Mouse (Mus musculus) limb, embryonic 13.5 days (tissue): ENCODE results near the gene Ftsj3. TPM values are rescaled to one million over a fixed set of nuclear protein-coding genes. Genes with fewer than 3 reads are reported as not detected.
"Not testable (repeated sequence)": the region's sequence is repeated elsewhere in the genome, so short reads cannot be mapped to it uniquely, and the experiment has no call there.

ENCODE experiments used
- ATAC-seq: fragments of 200-750 bp; cut with Nextera tagmentation; 2 replicates; pipeline ENCODE4 v1.8.0; 2017; ENCODE audit warnings: low read depth, moderate number of reproducible peaks, moderate TSS enrichment; ENCODE audit not compliant: low FRiP score
- H3K27ac ChIP-seq: fragments of 300-500 bp; sonication (generic); 2 replicates; pipeline ENCODE4 v1.5.1; 2015; ENCODE audit warnings: inconsistent platforms, mild to moderate bottlenecking, moderate library complexity
- H3K27me3 ChIP-seq: fragments of 300-500 bp; sonication (generic); 2 replicates; pipeline ENCODE4 v1.6.1; 2015; ENCODE audit warnings: mild to moderate bottlenecking, inconsistent platforms
- H3K36me3 ChIP-seq: fragments of 300-500 bp; sonication (generic); 2 replicates; pipeline ENCODE4 v1.6.1; 2015; ENCODE audit warnings: inconsistent platforms, mild to moderate bottlenecking, moderate library complexity
- H3K4me1 ChIP-seq: fragments of 300-500 bp; sonication (generic); 2 replicates; pipeline ENCODE4 v1.6.1; 2015; ENCODE audit warnings: inconsistent platforms
- H3K4me2 ChIP-seq: fragments of 300-500 bp; sonication (generic); replicated peaks from 2 replicates; pipeline ENCODE4 v1.6.1; 2015; ENCODE audit warnings: inconsistent platforms, mild to moderate bottlenecking, moderate library complexity
- H3K4me3 ChIP-seq: fragments of 300-500 bp; sonication (generic); 2 replicates; pipeline ENCODE4 v1.5.1; 2015; ENCODE audit warnings: moderate library complexity, mild to moderate bottlenecking, inconsistent platforms
- H3K9ac ChIP-seq: fragments of 300-500 bp; sonication (generic); 2 replicates; pipeline ENCODE4 v1.6.1; 2015; ENCODE audit warnings: mild to moderate bottlenecking, inconsistent platforms
- H3K9me3 ChIP-seq: fragments of 300-500 bp; sonication (generic); 2 replicates; pipeline ENCODE4 v1.6.1; 2016; ENCODE audit warnings: inconsistent platforms
- WGBS: fragments of 180-500 bp; shearing (Covaris S2); methylation state at CpG from one replicate; pipeline ENCODE4 v1.1.7; 2015; 5-methylcytosine and 5-hydroxymethylcytosine counted together
- polyA plus RNA-seq: library from polyadenylated mRNA; unstranded; fragments of >200 nt; fragmentation: Nextera tagmentation; extraction: Ambion mirVana; gene quantifications from 2 replicates; pipeline ENCODE4 v1.2.1, GENCODE M21; 2015

The Ftsj3 gene
- polyA plus RNA-seq, 1 experiment from 2014 or later: 58.5 TPM

- WGBS: 87% methylated on average over 3 of the region's 3 CpGs
- no peaks in the 10 kb centered on the region for H3K27me3 ChIP-seq
- H3K4me3 ChIP-seq: no peak overlapping the region
- no peak overlapping the region for H3K9ac ChIP-seq
- no peak overlapping the region for H3K4me2 ChIP-seq
- H3K9me3 ChIP-seq: no peaks in the 10 kb centered on the region
- H3K27ac ChIP-seq: no peak overlapping the region
- no peak for ATAC-seq
- H3K36me3 ChIP-seq: peaks cover 17% of the 10 kb centered on the region
- H3K4me1 ChIP-seq: peaks cover 20% of the 10 kb centered on the region
Observed at GRCm38 (mm10) chr11:106220603-106221002, 35.3 kb downstream of the Ftsj3 start.

DNA sequence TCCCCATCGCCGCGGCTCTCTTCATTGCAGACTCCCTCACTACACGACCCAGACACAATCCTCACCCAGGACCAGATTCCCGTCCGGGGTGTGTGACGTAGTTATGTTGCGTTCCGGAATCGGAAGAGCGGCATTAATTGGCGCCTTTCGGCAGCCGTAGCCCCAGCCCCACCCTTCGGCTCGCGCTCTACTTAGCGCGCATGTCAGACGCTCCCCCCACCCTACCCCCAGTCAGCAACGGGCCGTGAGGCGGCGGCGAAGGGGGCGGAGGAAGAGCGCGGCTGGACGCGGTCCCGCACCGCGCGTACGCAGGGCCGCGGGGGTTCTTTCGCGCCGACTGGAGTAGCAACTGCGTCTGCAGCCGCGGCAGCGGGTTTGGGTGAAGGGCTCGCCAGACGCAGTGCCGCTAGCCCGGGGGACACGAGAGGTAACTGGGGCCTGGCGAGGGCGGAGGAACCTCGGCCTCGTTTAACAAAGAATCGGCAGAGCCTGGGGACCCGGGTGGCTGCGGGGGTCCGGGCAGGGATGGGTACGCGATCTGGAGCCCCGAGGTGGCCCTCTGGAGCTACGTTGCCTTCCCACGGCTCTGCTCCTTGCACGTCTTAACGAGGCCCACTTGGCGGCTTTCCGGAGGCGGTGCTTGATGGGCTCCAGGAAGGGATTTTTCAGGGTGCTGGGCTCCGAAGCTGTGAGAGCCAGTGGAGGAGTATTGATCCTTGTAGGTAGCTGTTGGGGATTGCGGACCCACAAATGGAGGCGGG is 39.0 kb downstream of the Ftsj3 start, which contains the start of gene Ddx42:
Gene Ddx42, plus strand, starts transcription at position 197 of the 761 bp plus-strand sequence.
- peaks cover 30% of the 10 kb centered on the region for H3K4me1 ChIP-seq
- H3K4me3 ChIP-seq: peak within 1 kb of the TSS; percentile 79
- no peaks in the 10 kb centered on the region for H3K27me3 ChIP-seq
- no peaks in the 10 kb centered on the region for H3K9me3 ChIP-seq
- H3K36me3 ChIP-seq: peaks cover 10% of the 10 kb centered on the region
- peak; percentile 95 for ATAC-seq
- peak within 1 kb of the TSS; percentile 92 for H3K9ac ChIP-seq
- H3K4me2 ChIP-seq: peak within 1 kb of the TSS; percentile 69
- H3K27ac ChIP-seq: peak within 1 kb of the TSS; percentile 93
- WGBS: under 1% methylated on average over 70 of the region's 70 CpGs

DNA sequence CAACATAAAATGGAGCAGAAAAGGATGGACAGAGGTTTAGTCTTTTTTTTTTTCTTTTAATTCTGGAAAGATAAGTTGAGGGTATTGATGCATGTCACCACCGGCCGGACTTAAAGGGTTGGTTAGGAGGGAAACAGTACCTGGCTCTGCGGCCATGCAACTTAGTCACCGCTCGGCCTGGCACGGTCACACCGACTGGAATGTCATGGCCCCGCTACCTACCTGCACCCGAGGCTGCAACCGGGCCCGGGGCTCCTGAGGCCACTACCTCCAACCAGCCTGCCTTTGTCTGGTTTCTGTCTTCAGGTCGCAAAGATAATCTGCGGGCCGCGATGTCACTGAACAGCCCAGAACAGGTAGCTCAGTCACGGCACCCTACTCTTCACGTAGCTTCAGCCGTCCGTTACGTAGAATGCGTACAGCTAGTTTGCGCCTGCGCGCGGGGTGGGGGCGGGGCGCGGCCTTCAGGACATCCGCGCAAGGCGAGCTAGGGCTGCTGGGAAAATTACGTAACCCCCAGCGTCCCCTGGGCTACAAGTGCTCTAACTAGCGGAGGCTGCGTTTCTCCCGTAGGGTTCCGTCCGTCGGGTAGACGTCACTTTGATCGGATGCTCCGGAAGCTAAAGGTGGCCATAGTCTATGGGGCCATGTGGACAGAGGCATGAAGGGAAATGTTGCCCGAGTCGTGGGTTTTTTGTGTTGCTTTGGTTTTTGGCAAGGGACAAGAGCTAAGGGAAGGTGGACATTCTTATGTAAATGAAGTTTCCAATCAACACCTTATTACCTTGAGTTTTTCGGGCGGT is 39.8 kb downstream of the Ftsj3 start, which contains the start of gene Ccdc47:
Gene Ccdc47, minus strand, starts transcription at position 418 of the 803 bp plus-strand sequence.
- H3K36me3 ChIP-seq: peaks cover 18% of the 10 kb centered on the region
- H3K4me1 ChIP-seq: peaks cover 30% of the 10 kb centered on the region
- H3K4me2 ChIP-seq: peak within 1 kb of the TSS; percentile 69
- under 1% methylated on average over 46 of the region's 46 CpGs for WGBS
- H3K27ac ChIP-seq: peak within 1 kb of the TSS; percentile 93
- no peaks in the 10 kb centered on the region for H3K9me3 ChIP-seq
- peak within 1 kb of the TSS; percentile 79 for H3K4me3 ChIP-seq
- no peaks in the 10 kb centered on the region for H3K27me3 ChIP-seq
- H3K9ac ChIP-seq: peak within 1 kb of the TSS; percentile 92
- peak; percentile 97 for ATAC-seq

DNA sequence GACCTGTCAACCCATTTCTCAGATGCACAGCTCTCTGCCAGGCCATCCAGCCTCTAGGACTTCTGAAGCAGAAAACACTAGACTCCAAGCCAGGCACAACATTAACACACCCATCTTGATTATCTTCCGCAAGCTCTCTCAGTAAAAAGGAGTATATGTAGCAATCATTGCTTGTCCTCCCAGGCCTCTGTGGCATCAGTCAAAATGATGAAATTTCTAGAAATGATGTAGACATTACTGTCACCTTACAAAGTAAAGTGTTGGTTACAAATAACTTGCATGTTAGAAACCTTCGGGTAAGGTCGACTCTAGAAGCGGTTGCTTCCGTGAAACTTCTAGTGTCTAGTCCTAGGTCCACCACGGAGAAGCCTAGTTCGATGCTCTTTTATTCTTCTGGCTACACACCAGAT is 40.4 kb downstream of the Ftsj3 start:
- H3K9ac ChIP-seq: peak overlapping the region; percentile 92
- WGBS: 32% methylated on average over 7 of the region's 7 CpGs

GRCm38 (mm10) chr11:106214856-106215255 is 41.0 kb downstream of the Ftsj3 start:
- Histone ChIP-seq H3K4me2 (peak overlapping the region; percentile 69), H3K27me3 (no peaks in the 10 kb centered on the region), H3K36me3 (peaks cover 30% of the 10 kb centered on the region), H3K9ac (peak overlapping the region; percentile 92), H3K4me3 (peak overlapping the region; percentile 79), H3K4me1 (peaks cover 30% of the 10 kb centered on the region), H3K9me3 (no peaks in the 10 kb centered on the region), H3K27ac (no peak overlapping the region)
- ATAC-seq: no peak
- WGBS: 97% methylated on average over 5 of the region's 5 CpGs

More for the DNA sequence above, 40.4 kb downstream of the Ftsj3 start:
- H3K9me3 ChIP-seq: no peaks in the 10 kb centered on the region
- ATAC-seq: no peak
- peaks cover 30% of the 10 kb centered on the region for H3K4me1 ChIP-seq
- no peaks in the 10 kb centered on the region for H3K27me3 ChIP-seq
- peak overlapping the region; percentile 93 for H3K27ac ChIP-seq
- peak overlapping the region; percentile 79 for H3K4me3 ChIP-seq
- H3K4me2 ChIP-seq: peak overlapping the region; percentile 69
- peaks cover 25% of the 10 kb centered on the region for H3K36me3 ChIP-seq

GRCm38 (mm10) chr11:106212771-106213170 is 43.1 kb downstream of the Ftsj3 start:
- H3K4me3 ChIP-seq: no peak overlapping the region
- no peaks in the 10 kb centered on the region for H3K9me3 ChIP-seq
- no peaks in the 10 kb centered on the region for H3K27me3 ChIP-seq
- H3K4me2 ChIP-seq: no peak overlapping the region
- H3K27ac ChIP-seq: no peak overlapping the region
- H3K9ac ChIP-seq: no peak overlapping the region
- peaks cover 50% of the 10 kb centered on the region for H3K36me3 ChIP-seq
- WGBS: 92% methylated on average over 8 of the region's 8 CpGs
- H3K4me1 ChIP-seq: peaks cover 14% of the 10 kb centered on the region
- ATAC-seq: no peak

GRCm38 (mm10) chr11:106202123-106202465 is 53.8 kb downstream of the Ftsj3 start, which contains the start of gene Strada:
TSS of gene Strada (minus strand) at chr11:106202168.
- H3K27ac ChIP-seq: no peak within 1 kb of the TSS
- H3K4me1 ChIP-seq: no peaks in the 10 kb centered on the region
- H3K36me3 ChIP-seq: peaks cover 82% of the 10 kb centered on the region
- WGBS: 90% methylated on average over 5 of the region's 5 CpGs
- H3K4me2 ChIP-seq: no peak within 1 kb of the TSS
- no peaks in the 10 kb centered on the region for H3K9me3 ChIP-seq
- no peak within 1 kb of the TSS for H3K9ac ChIP-seq
- no peaks in the 10 kb centered on the region for H3K27me3 ChIP-seq
- ATAC-seq: no peak
- no peak within 1 kb of the TSS for H3K4me3 ChIP-seq

- no peaks in the 10 kb centered on the region for H3K27me3 ChIP-seq
- WGBS: 95% methylated on average over 19 of the region's 19 CpGs
- H3K9me3 ChIP-seq: no peaks in the 10 kb centered on the region
- no peaks in the 10 kb centered on the region for H3K4me1 ChIP-seq
- no peak overlapping the region for H3K4me2 ChIP-seq
- no peak overlapping the region for H3K9ac ChIP-seq
- H3K36me3 ChIP-seq: peaks cover 82% of the 10 kb centered on the region
- no peak overlapping the region for H3K4me3 ChIP-seq
- H3K27ac ChIP-seq: no peak overlapping the region
- ATAC-seq: no peak
Observed at GRCm38 (mm10) chr11:106201337-106202122, 54.3 kb downstream of the Ftsj3 start.

GRCm38 (mm10) chr11:106200756-106201155 is 55.1 kb downstream of the Ftsj3 start:
- Histone ChIP-seq H3K4me2 (no peak overlapping the region), H3K4me3 (no peak overlapping the region), H3K9ac (no peak overlapping the region), H3K27ac (no peak overlapping the region), H3K9me3 (no peaks in the 10 kb centered on the region), H3K4me1 (no peaks in the 10 kb centered on the region), H3K36me3 (peaks cover 78% of the 10 kb centered on the region), H3K27me3 (no peaks in the 10 kb centered on the region)
- ATAC-seq: no peak
- 84% methylated on average over 6 of the region's 6 CpGs for WGBS

- 90% methylated on average over 7 of the region's 7 CpGs for WGBS
Observed at GRCm38 (mm10) chr11:106199997-106200396, 55.9 kb downstream of the Ftsj3 start.

More at GRCm38 (mm10) chr11:106199997-106200396, 55.9 kb downstream of the Ftsj3 start:
- not testable (repeated sequence) for ATAC-seq, H3K4me3 ChIP-seq, H3K27me3 ChIP-seq, H3K9me3 ChIP-seq, H3K4me1 ChIP-seq, H3K4me2 ChIP-seq, H3K27ac ChIP-seq, H3K9ac ChIP-seq
- peaks cover 71% of the 10 kb centered on the region for H3K36me3 ChIP-seq
